Comparison of ENCODE assay signal across 12 mouse cellular contexts in genomic region chr9:115760496-115760895, GRCm38 (mm10).
DNase-seq lines count a peak whose midpoint lies in the region; ATAC-seq and TF ChIP-seq lines count a peak whose summit lies in the region.
"Had no signal": no experiment of that assay in that cellular context is flagged by ENCODE, and none has a peak within 500 bp of the region (broad histone marks: within the 10 kb centered on the region; RNA-seq: fewer than 3 reads in every experiment).

No protein-coding gene starts in this region.

- H3K27me3 ChIP-seq in heart, embryonic 12.5 days (replicated peaks) = no peaks in the 10 kb centered on the region
- H3K27me3 ChIP-seq in heart, embryonic 15.5 days = no peaks in the 10 kb centered on the region
- no peaks in the 10 kb centered on the region for H3K27me3 ChIP-seq in intestine, postnatal 0 days (replicated peaks; ENCODE audit: control insufficient read depth, insufficient read depth, low read length)
- H3K27me3 ChIP-seq: limb, embryonic 12.5 days had no signal

- H3K4me1 ChIP-seq in heart, embryonic 12.5 days (replicated peaks) = peaks cover 40% of the 10 kb centered on the region
- H3K4me1 ChIP-seq in heart, embryonic 15.5 days (replicated peaks) = peaks cover 20% of the 10 kb centered on the region
- H3K4me1 ChIP-seq in intestine, postnatal 0 days (replicated peaks; ENCODE audit: control insufficient read depth, insufficient read depth, low read length) = no peaks in the 10 kb centered on the region
- H3K4me1 ChIP-seq: limb, embryonic 12.5 days had no signal

- H3K4me2 ChIP-seq in heart, embryonic 12.5 days = peak overlapping the region; percentile 43
- peak overlapping the region; percentile 21 for H3K4me2 ChIP-seq in heart, embryonic 15.5 days
- no peak overlapping the region for H3K4me2 ChIP-seq in intestine, postnatal 0 days (replicated peaks; ENCODE audit: low read depth)
- H3K4me2 ChIP-seq: limb, embryonic 12.5 days had no signal

- WGBS in heart, embryonic 12.5 days = 0% methylated on average over 2 of the region's 2 CpGs
- WGBS in heart, embryonic 15.5 days = 7% methylated on average over 2 of the region's 2 CpGs
- WGBS in intestine, postnatal 0 days = 11% methylated on average over 2 of the region's 2 CpGs

- no peak for DNase-seq in heart, postnatal 36 days
- DNase-seq in kidney, postnatal 4 days = peak; percentile 21 to 43
- peak; percentile 9 to 35 for DNase-seq in lung, postnatal 4 days
- DNase-seq in urinary bladder, adult 2 months (ENCODE audit: low spot score) = no peak
- no peak for DNase-seq in layer of hippocampus, adult 9-11 months
- DNase-seq: cerebellum, adult 11 months; gastrocnemius, postnatal 36 days had no signal

- 0 out of 2 replicates have a peak, but pooled peaks cover 3% of the 10 kb centered on the region for H3K9me3 ChIP-seq in heart, embryonic 12.5 days (replicated peaks)
- no peaks in the 10 kb centered on the region for H3K9me3 ChIP-seq in heart, embryonic 15.5 days (replicated peaks)
- no peaks in the 10 kb centered on the region for H3K9me3 ChIP-seq in intestine, postnatal 0 days (ENCODE audit: control insufficient read depth)
- H3K9me3 ChIP-seq: limb, embryonic 12.5 days had no signal

- no peaks in the 10 kb centered on the region for H3K36me3 ChIP-seq in heart, embryonic 12.5 days
- H3K36me3 ChIP-seq in heart, embryonic 15.5 days = no peaks in the 10 kb centered on the region
- H3K36me3 ChIP-seq in intestine, postnatal 0 days (ENCODE audit: control insufficient read depth, insufficient read depth) = no peaks in the 10 kb centered on the region
- H3K36me3 ChIP-seq: limb, embryonic 12.5 days had no signal

- peak overlapping the region; percentile 74 for H3K27ac ChIP-seq in heart, embryonic 12.5 days (ENCODE audit: poor library complexity, severe bottlenecking)
- peak overlapping the region; percentile 35; the same call in 1 of the 2 replicates for H3K27ac ChIP-seq in heart, embryonic 15.5 days
- no peak overlapping the region for H3K27ac ChIP-seq in intestine, postnatal 0 days (ENCODE audit: low read depth, low read length)
- H3K27ac ChIP-seq: limb, embryonic 12.5 days had no signal

- H3K9ac ChIP-seq in heart, embryonic 12.5 days = no peak overlapping the region
- H3K9ac ChIP-seq in heart, embryonic 15.5 days = no peak overlapping the region
- H3K9ac ChIP-seq in intestine, postnatal 0 days (ENCODE audit: low read depth, low read length) = no peak overlapping the region
- H3K9ac ChIP-seq: limb, embryonic 12.5 days had no signal

- H3K4me3 ChIP-seq in heart, embryonic 12.5 days = no peak overlapping the region
- H3K4me3 ChIP-seq in heart, embryonic 15.5 days = no peak overlapping the region
- no peak overlapping the region for H3K4me3 ChIP-seq in intestine, postnatal 0 days (ENCODE audit: low read depth, low read length)
- H3K4me3 ChIP-seq: limb, embryonic 12.5 days had no signal

- TF ChIP-seq CTCF in intestine, postnatal 0 days (IDR thresholded peaks at IDR 0.05; ENCODE audit: low read depth) = no peak

- peak; percentile 85 for ATAC-seq in heart, embryonic 12.5 days (ENCODE audit: insufficient number of reproducible peaks, low FRiP score)
- ATAC-seq in heart, embryonic 15.5 days (replicated peaks; ENCODE audit: insufficient number of reproducible peaks, insufficient read depth, low FRiP score, low read depth) = peak; percentile 75
- ATAC-seq in intestine, postnatal 0 days = no peak
- ATAC-seq: intestine, embryonic 16.5 days had no signal

- intact Hi-C loops in heart, postnatal 36 days (cut with DNase I) = no loop called here

Comparison
In these comparisons a context has a peak if more than half of its experiments do, and no peak if none do; other contexts are left out.
1. DNase-seq: peak in kidney, postnatal 4 days (2 of 2) and lung, postnatal 4 days (2 of 2); none in heart, postnatal 36 days (0 of 2), urinary bladder, adult 2 months (single experiment) and layer of hippocampus, adult 9-11 months (single experiment).